Mouse (Mus musculus) cerebellum, adult 9-10 months (tissue): ENCODE measurements around the gene Gcm1.
"Not testable (repeated sequence)": the region's sequence is repeated elsewhere in the genome, so short reads cannot be mapped to it uniquely, and the experiment has no call there.

ENCODE experiments used
- DNase-seq: peaks from one replicate; pipeline ENCODE4 v3.0.0; 2022

Gene Gcm1

DNA sequence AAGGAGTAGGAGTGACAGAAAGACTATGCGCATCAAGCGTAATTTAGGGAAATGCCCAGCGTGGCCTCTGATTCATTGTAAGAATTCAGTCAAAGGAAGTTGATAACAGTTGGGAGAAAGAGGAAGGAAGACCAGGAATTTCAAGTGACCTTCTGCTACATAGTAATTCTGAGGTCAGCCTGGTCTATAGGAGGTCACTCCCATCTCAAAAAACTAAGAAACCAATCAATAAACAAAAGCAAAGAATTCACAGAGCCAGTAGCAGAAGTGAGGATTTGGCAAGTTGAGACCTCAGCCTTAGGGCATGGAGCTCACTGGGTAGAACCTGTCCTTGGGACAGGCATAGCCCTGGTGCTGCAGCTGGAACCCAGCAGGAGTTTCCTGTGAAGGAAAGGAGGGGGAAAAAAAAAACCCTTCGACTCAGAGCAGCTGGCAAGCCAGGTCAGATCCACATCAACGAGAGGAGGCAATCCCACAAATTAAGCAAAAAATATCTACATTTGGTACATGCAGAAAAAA, 1.2 kb upstream of the Gcm1 start:
- DNase-seq = no peak

DNA sequence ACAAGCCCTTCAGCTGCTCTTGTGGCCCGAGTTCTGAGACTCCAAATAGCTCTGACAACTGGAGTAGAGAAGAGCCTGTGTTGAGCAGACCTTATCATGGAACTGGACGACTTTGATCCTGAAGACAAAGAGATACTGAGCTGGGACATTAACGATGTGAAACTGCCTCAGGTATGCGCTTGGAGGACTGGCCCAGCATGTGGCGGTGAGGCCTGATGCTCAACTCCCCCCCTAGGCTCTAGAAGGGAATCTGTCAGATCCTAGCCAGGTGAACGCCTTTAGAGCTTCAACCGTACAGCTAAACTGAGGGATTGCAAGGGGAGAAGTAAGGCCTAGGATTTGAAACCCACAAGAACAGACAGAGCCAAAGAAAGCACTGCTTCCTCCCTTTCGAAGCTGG, 2.1 kb downstream of the Gcm1 start:
- no peak for DNase-seq

DNA sequence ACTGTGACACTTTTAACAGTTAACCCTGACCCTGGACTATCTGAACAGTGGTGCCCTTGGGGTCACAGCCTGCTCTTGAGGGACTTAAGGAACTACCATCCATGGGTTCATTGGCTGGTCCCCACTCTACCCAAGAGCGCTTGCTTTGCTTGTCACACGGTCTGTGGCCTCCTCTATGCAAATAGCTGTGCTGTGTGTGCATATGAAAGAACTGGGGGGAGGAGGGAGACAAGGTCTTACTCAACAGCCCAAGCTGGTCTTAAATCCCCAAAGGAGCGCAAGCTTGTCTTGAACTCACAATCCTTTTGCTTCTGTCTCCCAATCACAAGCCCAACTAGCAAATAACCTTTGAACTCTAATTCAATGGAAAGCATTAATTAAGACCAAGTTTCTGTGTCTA, 2.6 kb downstream of the Gcm1 start:
- no peak for DNase-seq

DNA sequence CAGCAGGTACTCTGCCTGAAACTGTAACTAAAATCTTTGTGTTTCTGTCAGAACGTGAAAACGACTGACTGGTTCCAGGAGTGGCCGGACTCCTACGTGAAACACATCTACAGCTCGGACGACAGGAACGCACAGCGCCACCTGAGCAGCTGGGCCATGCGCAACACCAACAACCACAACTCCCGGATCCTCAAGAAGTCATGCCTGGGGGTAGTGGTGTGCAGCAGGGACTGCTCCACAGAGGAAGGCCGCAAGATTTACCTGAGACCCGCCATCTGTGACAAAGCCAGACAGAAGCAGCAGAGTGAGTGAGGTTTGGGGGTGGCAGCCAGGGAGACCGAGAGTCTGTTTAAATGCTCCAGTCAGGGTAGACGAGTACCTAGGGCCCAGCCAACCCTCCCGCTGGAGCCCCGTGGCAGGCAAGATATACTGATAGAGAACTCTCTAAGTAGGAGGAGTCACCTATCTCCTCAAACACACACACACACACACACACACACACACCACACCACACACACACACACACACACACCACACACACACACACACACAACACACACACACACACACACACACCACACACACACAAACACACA, 7.9 kb downstream of the Gcm1 start:
- DNase-seq = no peak

DNA sequence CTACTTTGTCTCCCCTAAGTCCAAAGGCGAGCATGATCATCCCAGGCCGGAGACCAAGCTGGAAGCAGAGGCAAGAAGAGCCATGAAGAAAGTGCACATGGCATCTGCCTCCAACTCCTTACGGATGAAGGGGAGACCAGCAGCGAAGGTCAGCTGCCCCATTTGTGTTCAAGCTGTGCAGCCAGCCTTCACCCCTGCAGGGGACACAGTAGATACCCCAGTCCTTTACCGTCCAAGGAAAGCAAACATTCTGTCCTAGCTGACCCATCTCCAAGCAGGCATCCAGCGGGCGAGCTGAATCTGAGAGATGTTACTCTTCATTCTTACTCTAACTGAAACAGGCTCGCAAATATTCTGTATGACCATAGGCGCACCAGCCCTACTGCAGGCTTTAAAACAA, 10.7 kb downstream of the Gcm1 start:
- no peak for DNase-seq

DNA sequence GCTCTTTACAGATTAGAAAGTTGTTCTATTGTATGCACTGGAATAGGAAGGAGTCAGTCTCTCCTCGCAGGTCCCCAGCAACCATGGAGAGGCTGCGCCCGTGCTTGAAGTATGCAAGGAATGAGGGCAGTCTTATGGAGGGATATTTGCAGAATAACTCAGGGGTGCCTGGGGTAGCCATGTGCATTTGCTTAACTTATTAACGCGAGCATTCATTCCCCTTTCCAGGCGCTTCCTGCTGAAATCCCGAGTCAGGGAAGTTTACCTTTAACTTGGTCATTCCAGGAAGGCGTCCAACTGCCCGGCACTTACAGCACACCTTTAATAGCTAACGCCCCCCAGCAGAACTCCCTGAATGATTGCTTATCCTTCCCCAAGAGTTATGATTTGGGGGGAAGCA, 12.4 kb downstream of the Gcm1 start:
- no peak for DNase-seq

DNA sequence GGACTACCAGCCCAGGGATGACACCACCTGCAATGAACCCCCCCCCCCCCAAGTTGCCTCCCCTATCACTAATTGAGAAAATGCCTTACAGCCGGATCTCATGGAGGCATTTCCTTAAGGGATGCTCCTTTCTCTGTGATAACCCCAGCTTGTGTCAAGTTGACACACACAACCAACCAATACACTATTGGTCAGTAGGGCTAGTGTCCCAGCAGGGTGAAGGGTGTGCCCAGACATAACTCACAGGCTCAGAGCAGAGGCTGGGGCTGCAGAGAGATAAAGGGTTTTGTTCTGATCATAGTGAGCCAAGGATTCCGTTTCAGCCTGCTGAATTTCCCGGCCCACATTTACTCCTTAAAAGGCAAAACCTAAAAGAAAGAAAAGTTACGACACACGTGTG, 18.8 kb downstream of the Gcm1 start:
- DNase-seq = no peak

DNA sequence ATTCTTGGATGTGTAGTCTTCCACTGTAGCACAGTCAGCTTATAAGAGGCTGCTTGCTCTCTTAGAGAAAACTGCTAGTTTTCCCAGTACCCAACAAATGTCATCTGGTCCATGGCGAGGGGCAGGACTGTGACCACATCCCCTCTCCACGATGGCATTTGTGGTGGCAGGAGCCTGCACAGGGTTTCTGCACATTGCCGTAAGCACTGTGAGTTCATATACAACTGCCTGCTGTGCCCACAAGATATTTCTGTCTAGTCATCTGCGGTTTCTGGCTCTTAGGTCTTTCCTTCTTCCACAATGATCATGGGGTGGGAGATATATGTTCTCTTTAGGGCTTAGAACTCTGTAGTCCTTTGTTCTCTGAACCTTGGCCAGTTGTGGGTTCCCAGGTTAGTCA, 19.9 kb downstream of the Gcm1 start:
- no peak for DNase-seq

DNA sequence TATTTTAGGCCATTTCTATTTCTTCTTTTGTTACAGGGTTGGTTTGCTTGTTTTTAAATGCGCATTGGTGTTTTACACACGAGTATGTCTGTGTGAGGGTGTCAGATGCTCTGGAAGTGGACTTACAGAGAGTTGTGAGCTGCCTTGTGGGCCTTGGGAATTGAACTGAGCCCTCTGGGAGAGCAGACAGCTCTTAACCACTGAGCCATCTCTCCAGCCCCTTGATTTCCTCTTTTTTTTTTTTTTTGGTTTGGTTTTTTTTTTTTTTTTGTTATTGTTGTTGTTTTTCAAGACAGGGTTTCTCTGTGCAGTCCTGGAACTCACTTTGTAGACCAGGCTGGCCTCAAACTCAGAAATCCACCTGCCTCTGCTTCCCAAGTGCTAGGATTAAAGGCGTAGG, 21.6 kb downstream of the Gcm1 start:
- not testable (repeated sequence) for DNase-seq

DNA sequence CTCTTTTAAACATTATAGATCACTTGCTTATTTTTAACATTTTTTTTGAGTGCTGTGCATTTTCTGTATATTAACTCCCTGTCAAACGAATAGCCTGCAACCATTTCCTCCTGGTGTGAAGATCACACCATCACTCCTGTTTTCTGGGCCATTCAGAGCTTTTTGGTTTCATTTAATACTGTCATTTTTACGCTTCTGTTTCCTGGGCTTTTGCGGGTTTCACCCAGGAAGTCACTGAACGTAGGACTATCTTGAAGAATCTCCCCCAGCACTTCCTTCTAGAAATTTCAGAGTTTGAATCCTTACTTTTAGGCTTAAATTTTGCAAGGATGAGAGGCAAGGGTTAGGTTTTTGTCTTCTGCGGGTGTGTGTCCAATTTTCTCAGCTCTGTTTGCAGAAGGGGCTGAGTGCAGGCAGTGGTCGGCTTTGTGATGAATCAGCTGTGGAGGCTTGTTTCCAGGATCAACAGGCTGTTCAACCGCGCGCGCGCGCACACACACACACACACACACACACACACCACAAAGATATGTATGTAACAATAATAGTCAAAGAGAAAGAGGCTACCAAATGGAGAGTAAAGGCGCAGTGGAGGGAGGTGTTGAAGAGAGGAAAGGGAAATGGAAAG, 22.1 kb downstream of the Gcm1 start:
- DNase-seq = no peak

DNA sequence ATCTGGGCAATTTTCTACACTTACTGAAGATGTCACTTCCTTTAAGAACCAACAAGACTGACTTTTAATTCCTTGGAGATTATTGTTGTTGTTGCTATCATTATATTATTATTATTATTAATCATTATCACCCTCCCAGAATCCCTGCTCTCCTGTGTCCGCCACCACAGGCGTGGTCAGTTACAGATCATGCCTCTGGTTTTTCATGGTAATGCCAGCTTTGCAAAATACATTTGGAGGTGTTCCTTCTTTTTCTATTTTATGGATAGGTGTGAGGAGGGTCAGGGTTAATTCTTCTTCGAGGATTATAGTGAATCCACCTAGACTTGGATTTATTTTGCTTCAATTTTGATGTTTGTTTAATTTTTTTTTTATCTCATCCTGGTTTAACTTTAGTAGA, 23.5 kb downstream of the Gcm1 start:
- no peak for DNase-seq

DNA sequence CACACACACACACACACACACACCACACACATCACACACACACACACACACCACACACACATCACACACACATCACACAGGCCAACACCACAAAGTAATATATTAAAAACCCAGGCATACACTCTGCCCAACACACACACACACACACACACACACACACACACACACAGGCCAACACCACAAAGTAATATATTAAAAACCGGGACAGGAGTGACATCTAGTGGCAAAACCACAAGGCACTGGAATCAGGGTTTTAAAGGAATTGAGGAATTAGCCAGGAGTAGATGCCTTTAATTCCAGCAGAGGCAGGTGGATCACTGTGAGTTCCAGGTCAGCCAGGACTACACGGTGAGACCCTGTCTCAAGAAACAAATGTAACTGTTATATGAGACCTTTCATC, 26.5 kb downstream of the Gcm1 start:
- DNase-seq = no peak

DNA sequence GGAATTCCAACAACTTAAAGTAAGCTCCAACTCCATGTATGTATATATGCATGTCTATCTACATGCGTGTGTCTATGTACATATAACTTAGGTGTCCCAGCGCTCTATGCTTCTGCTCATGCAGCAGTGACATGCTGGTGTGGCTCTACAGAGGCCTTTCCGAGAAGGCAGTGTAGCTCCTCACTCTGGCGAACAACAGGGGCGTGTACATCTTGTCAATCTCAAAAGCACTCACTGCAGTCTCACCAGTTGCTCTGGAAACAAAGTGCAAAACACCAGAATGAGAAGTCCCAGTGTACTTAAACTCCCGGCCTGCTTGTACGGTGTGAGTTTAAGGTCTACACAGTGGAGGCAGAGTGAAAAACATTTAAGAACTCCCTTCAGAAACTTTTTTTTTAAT, 30.1 kb downstream of the Gcm1 start:
- DNase-seq = no peak

DNA sequence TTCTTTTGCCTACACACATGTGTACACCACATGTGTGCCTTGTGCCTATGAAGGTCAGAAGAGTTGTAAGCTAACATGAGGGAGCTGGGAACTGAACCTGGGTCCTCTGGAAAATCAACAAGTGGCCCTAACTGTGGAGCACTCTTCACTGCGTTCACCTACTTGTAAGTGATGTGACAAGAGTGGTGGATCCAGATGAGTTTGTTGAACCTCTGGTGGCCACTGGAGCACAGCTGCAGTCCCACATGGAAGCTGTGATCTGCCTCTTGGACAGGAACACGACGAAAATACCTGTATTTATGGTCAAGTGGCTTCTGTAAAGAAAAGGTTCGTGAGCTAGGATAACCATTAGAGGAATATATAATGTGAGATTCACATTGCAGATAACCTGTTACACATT, 32.6 kb downstream of the Gcm1 start:
- DNase-seq = no peak

DNA sequence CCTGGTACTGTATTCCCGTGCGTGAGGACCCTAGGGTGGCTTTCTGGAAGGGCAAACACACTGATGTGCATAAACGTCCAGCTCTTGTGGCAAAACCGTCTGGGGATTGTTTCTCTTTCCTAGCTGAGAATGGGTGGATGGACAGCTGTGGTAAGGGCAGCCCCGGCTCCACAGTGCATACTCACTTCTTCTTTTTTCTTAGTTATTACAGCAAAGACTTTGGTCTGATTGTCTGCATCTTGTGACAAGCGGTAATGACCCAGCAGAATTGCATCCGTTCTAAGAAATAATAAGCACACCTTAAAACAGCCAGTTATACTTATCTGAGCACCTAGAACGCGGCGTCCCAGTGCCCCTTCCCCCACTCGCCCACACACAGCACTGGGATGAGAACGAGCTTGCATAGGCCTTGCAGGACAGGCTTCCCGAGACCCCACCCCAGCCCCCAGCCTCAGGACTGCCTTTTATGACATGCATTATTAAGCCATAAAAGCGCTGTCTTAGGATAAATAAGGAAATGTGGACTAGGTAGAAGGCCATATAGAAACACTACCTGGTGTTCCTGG, 34.1 kb downstream of the Gcm1 start:
- DNase-seq = no peak

DNA sequence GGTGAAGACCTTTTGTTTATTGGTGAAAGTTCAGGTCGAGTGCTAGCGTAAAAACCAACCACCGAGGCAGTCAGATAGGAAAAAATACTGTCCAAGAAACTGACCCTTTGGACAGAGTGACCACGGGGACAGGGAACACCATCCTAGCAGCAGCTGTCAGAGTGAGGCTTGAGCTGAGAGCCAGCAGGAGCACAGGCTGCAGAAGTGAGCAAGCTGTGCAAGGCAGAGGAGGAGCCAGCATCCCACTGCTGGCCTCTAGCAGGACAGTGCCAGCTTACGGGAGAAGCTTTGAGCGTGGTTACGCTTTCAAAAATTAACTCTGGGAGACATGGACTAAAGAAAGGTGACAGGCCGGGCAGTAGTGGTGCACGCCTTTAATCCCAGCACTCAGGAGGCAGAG, 36.0 kb downstream of the Gcm1 start:
- no peak for DNase-seq

DNA sequence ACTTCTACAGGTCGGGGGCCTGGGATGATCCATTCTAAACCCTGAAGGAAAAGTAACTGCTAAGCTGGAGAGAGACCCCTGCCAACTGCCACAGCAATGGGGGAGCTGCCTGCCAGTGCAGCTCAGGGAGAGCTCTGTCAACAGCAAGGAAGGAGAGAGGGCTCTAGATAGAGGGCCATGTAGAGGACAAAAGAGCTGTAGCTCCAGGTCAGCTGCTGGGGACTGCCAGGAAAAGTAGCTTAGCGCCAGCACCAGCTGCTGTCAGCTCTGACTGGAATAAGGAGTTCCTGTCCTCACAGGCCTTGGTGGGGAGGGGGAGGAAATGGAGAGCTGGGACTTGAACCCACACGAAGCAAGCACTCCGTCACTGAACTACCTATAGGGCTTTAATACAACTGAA, 36.8 kb downstream of the Gcm1 start:
- DNase-seq = no peak

DNA sequence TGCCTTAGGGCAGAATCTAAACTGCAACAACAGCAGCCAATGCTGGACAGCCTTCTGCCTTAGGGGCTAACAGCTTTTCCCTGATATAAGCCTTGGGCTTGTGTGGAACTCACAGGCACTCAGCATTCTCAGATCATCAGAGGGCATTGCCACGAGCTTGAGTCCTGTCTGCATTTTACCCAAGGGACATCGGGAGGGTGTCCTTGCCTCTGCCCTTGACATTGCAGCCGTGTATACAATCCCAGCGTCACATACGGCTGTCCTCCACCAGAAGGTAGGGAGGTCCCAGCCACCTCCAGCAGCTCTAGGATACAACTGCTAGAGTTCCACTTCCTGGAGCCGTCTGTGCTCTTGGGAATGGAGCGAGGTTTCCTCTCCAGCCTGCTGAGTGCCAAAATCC, 37.2 kb downstream of the Gcm1 start:
- DNase-seq = no peak

DNA sequence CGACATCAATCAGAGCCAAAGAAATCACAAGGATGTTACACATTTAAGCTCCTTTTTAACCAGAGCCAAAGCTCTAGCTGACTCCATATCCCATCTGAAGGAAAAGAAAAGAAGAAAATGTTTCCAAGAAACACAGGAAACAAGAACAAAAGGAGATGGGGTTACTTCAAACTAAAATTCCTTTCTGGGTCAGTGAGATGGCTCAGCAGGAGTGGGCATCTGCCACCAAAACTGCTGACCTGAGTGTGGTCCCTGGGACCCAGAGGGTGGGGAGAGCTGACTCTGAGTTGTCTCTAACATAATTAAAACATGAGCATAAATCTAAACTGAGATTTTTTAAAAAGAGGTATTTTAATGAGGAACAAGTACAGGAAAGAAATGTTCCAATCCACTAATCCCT, 38.2 kb downstream of the Gcm1 start:
- DNase-seq = no peak

DNA sequence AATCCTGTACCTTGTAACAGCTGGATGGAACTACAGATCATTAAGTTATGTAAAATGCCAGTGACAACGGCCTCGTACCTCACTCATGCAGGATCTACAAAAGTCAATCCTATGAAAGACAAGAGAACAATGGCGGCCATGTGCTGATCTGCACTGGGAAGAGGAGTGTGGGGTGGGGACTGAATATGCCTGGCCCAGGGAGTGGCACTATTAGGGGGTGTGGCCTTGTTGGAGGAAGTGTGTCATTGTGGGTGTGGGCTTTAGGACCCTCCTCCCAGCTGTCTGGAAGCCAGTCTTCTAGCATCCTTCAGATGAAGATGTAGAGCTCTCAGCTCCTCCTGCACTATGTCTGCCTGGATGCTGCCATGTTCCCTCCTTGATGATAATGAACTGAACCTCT, 38.9 kb downstream of the Gcm1 start:
- no peak for DNase-seq

DNA sequence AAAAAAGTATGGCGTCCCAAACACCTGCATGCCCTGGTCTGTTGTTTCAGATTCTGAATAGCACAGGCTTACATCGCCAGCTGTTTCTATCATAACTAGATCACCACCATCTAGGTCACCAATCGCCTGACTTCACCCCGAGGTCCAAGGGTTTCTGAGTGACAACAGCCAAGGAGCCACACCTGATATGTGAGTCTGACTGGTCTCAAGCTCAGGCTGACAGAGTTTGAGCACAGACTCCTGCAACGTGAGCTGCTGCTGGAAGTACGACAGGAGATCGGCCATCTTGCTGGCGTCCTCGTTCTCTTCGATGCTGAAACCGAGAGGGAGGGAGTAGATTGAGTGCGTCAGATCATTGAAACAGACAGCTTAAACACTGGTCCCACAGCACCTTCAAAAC, 44.0 kb downstream of the Gcm1 start:
- no peak for DNase-seq

DNA sequence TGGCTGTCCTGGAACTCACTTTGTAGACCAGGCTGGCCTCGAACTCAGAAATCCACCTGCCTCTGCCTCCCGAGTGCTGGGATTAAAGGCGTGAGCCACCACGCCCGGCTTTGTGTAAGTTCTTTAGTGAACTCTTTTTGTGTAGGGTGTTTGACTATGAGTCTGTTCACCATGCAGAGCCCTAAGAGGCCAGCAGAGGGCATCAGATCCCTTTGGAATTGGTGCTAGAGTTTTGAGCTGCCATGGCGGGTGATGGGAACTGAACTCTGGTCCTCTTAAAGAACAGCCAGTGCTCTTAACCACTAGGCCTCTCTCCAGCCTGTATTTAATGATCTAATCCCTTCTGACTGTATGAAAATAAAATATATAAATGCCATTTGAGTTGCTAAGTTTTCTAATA, 44.7 kb downstream of the Gcm1 start:
- no peak for DNase-seq

DNA sequence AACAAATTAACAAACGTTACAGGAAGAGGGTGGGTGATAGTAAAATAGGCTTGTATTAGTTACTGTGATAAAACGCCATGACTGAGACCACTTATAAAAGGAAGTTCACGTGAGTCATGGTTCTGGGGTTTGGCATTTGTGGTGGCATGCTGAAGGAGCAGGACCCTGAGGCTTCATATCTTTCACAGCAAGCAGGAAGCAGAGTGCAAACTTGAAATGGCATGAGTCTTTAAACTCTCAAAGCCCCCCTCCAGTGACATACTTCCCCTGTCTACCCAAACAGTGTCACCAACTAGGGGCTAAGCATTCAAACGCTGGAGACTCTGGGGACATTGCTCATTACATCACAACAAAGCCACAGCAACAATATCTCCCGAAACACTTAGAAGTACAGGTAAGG, 49.2 kb downstream of the Gcm1 start:
- no peak for DNase-seq

DNA sequence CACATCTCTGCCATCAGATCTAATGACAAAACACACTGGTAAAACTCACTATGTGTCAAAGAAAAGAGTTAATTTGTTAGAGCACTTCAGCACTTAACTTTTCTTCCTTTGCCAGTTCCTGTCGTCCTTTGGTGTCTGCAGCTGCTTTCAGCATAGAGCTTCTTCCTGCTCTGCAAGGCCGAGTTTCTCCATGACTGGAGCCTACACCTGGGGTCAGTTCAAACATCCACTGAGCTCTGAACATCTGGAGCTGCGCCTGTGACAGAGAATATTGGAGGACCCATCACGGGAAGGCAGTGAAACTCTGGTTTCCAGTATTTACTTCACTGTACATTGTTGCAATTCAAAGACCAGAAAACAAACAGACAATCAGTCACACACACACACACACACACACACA, 49.7 kb downstream of the Gcm1 start:
- no peak for DNase-seq

DNA sequence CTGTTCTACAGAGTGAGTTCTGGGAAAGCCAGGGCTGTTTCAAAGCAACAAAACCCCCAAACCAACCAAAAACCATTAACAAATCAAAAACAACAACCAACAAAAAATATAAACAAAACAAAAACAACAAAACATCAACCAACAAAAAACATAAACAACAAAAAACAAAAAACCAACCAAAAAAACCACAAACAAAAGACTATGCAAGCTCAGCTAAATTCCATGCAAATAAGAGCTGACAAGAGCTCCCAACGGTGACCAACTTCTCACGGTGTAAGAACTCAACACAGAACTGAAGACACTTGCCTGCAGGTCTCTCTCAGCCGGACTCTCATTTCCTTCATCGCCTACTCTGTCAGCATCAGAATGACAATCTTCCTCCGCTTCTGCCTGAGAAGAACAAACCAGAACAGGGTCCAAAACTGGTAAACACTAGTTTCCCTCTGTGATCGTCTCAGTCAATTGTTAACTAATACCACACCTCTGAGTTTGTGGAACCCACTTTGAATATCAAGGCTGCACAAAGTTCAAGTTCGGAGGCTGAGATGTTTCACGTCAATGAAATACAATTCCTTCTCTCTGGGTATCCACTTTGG, 52.3 kb downstream of the Gcm1 start:
- no peak for DNase-seq
